Mouse (Mus musculus) CH12.LX (cell line): ENCODE results near the gene Pbx1. TPM values are rescaled to one million over a fixed set of nuclear protein-coding genes. Genes with fewer than 3 reads are reported as not detected.

ENCODE experiments used
- DNase-seq: peaks from one replicate; pipeline ENCODE4 v3.0.0-alpha.2; 2013; ENCODE audit errors: extremely low read depth
- H3K27ac ChIP-seq: 2 replicates; pipeline ENCODE4 v1.5.1; 2012; ENCODE audit warnings: low read depth, mild to moderate bottlenecking, control low read depth, moderate library complexity; ENCODE audit not compliant: insufficient read depth
- H3K27me3 ChIP-seq: replicated peaks from 2 replicates; pipeline ENCODE3; 2012; ENCODE audit warnings: inconsistent platforms
- H3K36me3 ChIP-seq, 2 experiments: replicated peaks in 1 of 2; 2 replicates each; pipeline versions ENCODE3 to v1.6.1; 2012; ENCODE audit warnings: inconsistent platforms in 1 of 2, low read length in 1 of 2, mild to moderate bottlenecking in 1 of 2, mixed read lengths in 1 of 2, moderate library complexity in 1 of 2; ENCODE audit not compliant: control insufficient read depth in 1 of 2, insufficient read depth in 1 of 2
- H3K4me1 ChIP-seq, 2 experiments: 2 replicates each; pipeline ENCODE4 v1.6.1; 2012; ENCODE audit warnings: inconsistent platforms in 1 of 2, moderate library complexity in 1 of 2; ENCODE audit not compliant: insufficient read depth in 2 of 2, control insufficient read depth in 1 of 2
- H3K4me2 ChIP-seq: 2 replicates; pipeline ENCODE4 v1.6.1; 2012; ENCODE audit warnings: low read depth, mild to moderate bottlenecking, control low read depth; ENCODE audit not compliant: poor library complexity, insufficient read depth, severe bottlenecking
- H3K4me3 ChIP-seq, 3 experiments: fragments of 150-350 bp in 1 of 3; sonication (generic) in 1 of 3; replicated peaks in 1 of 3; 2 replicates each; pipeline versions ENCODE3 to v1.5.1; 2011 to 2012; ENCODE audit warnings: low read depth in 2 of 3, low read length in 2 of 3, mild to moderate bottlenecking in 2 of 3, moderate library complexity in 2 of 3, control low read depth in 1 of 3, improper control_type of control experiment in 1 of 3, inconsistent platforms in 1 of 3, mixed read lengths in 1 of 3; ENCODE audit not compliant: poor library complexity in 1 of 3
- H3K79me2 ChIP-seq: replicated peaks from 2 replicates; pipeline ENCODE4 v1.6.1; 2012; ENCODE audit warnings: mild to moderate bottlenecking, moderate library complexity; ENCODE audit not compliant: control insufficient read depth, poor library complexity, insufficient read depth, severe bottlenecking; ENCODE audit errors: extremely low read depth
- H3K9ac ChIP-seq: 2 replicates; pipeline ENCODE4 v1.6.1; 2012; ENCODE audit warnings: low read depth, mild to moderate bottlenecking, control low read depth, moderate library complexity; ENCODE audit not compliant: insufficient read depth
- H3K9me3 ChIP-seq: replicated peaks from 2 replicates; pipeline ENCODE3; 2012; ENCODE audit warnings: low read length, inconsistent platforms, mixed read lengths
- BHLHE40 ChIP-seq: IDR thresholded peaks from 2 replicates; pipeline ENCODE4 v1.6.1; 2011; ENCODE audit warnings: mild to moderate bottlenecking, low read depth, low read length, improper control_type of control experiment
- CHD2 ChIP-seq: IDR thresholded peaks from 2 replicates; pipeline ENCODE4 v1.6.1; 2011; ENCODE audit warnings: low read length, improper control_type of control experiment
- E2F4 ChIP-seq: IDR thresholded peaks from 2 replicates; pipeline ENCODE4 v1.6.1; 2011; ENCODE audit warnings: low read depth, low read length, improper control_type of control experiment; ENCODE audit not compliant: insufficient replicate concordance
- ELF1 ChIP-seq: IDR thresholded peaks from 2 replicates; pipeline ENCODE4 v1.6.1; 2014; ENCODE audit warnings: low read depth, mild to moderate bottlenecking, inconsistent platforms, low read length, improper control_type of control experiment
- ETS1 ChIP-seq: conservative IDR thresholded peaks from 2 replicates; pipeline ENCODE4 v1.6.1; 2012; ENCODE audit warnings: low read depth, mild to moderate bottlenecking, inconsistent platforms, low read length, improper control_type of control experiment, moderate library complexity
- GABPA ChIP-seq: IDR thresholded peaks from 2 replicates; pipeline ENCODE4 v1.6.1; 2012; ENCODE audit warnings: low read depth, low read length, improper control_type of control experiment, inconsistent platforms; ENCODE audit not compliant: insufficient replicate concordance
- HCFC1 ChIP-seq: IDR thresholded peaks from 2 replicates; pipeline ENCODE4 v1.6.1; 2012; ENCODE audit warnings: low read depth, mild to moderate bottlenecking, inconsistent platforms, low read length, improper control_type of control experiment
- IRF4 ChIP-seq: IDR thresholded peaks from 2 replicates; pipeline ENCODE4 v1.6.1; 2014; ENCODE audit warnings: low read depth, mild to moderate bottlenecking, inconsistent platforms, low read length, improper control_type of control experiment
- JUN ChIP-seq: IDR thresholded peaks from 2 replicates; pipeline ENCODE4 v1.6.1; 2011; ENCODE audit warnings: low read depth, mild to moderate bottlenecking, low read length, improper control_type of control experiment, moderate library complexity; ENCODE audit not compliant: insufficient read depth
- JUND ChIP-seq: conservative IDR thresholded peaks from 2 replicates; pipeline ENCODE4 v1.6.1; 2011; ENCODE audit warnings: low read depth, low read length, improper control_type of control experiment
- KAT2A ChIP-seq: IDR thresholded peaks from 2 replicates; pipeline ENCODE4 v1.6.1; 2012; ENCODE audit warnings: low read length, improper control_type of control experiment, inconsistent platforms; ENCODE audit not compliant: insufficient replicate concordance
- MAZ ChIP-seq: IDR thresholded peaks from 2 replicates; pipeline ENCODE4 v1.6.1; 2012; ENCODE audit warnings: low read depth, mild to moderate bottlenecking, inconsistent platforms, low read length, improper control_type of control experiment, moderate library complexity
- MEF2A ChIP-seq: IDR thresholded peaks from 2 replicates; pipeline ENCODE4 v1.6.1; 2014; ENCODE audit warnings: low read depth, mild to moderate bottlenecking, inconsistent platforms, low read length, improper control_type of control experiment, borderline replicate concordance
- MXI1 ChIP-seq: IDR thresholded peaks from 2 replicates; pipeline ENCODE4 v1.6.1; 2011; ENCODE audit warnings: mild to moderate bottlenecking, low read depth, low read length, improper control_type of control experiment
- MYC ChIP-seq: IDR thresholded peaks from 2 replicates; pipeline ENCODE4 v1.6.1; 2011; ENCODE audit warnings: low read depth, mild to moderate bottlenecking, improper control_type of control experiment, low read length
- NELFE ChIP-seq: IDR thresholded peaks from 2 replicates; pipeline ENCODE4 v1.6.1; 2011; ENCODE audit warnings: low read depth, low read length, improper control_type of control experiment
- NRF1 ChIP-seq: IDR thresholded peaks from 2 replicates; pipeline ENCODE4 v1.6.1; 2014; ENCODE audit warnings: low read depth, mild to moderate bottlenecking, inconsistent platforms, low read length, improper control_type of control experiment, moderate library complexity
- PAX5 ChIP-seq: IDR thresholded peaks from 2 replicates; pipeline ENCODE4 v1.6.1; 2012; ENCODE audit warnings: low read length, inconsistent platforms, mixed read lengths
- POLR2A ChIP-seq: IDR thresholded peaks from 2 replicates; pipeline ENCODE4 v1.6.1; 2011; ENCODE audit warnings: low read depth, mild to moderate bottlenecking, improper control_type of control experiment, low read length
- POLR2AphosphoS2 ChIP-seq: IDR thresholded peaks from 2 replicates; pipeline ENCODE4 v1.6.1; 2011; ENCODE audit warnings: low read depth, low read length, improper control_type of control experiment
- RCOR1 ChIP-seq: conservative IDR thresholded peaks from 2 replicates; pipeline ENCODE4 v1.6.1; 2012; ENCODE audit warnings: low read depth, mild to moderate bottlenecking, inconsistent platforms, low read length, improper control_type of control experiment
- SIN3A ChIP-seq: IDR thresholded peaks from 2 replicates; pipeline ENCODE4 v1.6.1; 2012; ENCODE audit warnings: low read length, improper control_type of control experiment, inconsistent platforms
- TCF12 ChIP-seq: IDR thresholded peaks from 2 replicates; pipeline ENCODE4 v1.6.1; 2014; ENCODE audit warnings: low read depth, mild to moderate bottlenecking, inconsistent platforms, low read length, improper control_type of control experiment
- UBTF ChIP-seq: IDR thresholded peaks from 2 replicates; pipeline ENCODE4 v1.6.1; 2012; ENCODE audit warnings: low read depth, mild to moderate bottlenecking, inconsistent platforms, low read length, improper control_type of control experiment, moderate library complexity
- USF1 ChIP-seq: IDR thresholded peaks from 2 replicates; pipeline ENCODE4 v1.6.1; 2014; ENCODE audit warnings: low read depth, mild to moderate bottlenecking, inconsistent platforms, low read length, improper control_type of control experiment
- USF2 ChIP-seq: conservative IDR thresholded peaks from 2 replicates; pipeline ENCODE4 v1.6.1; 2011; ENCODE audit warnings: low read depth, low read length, improper control_type of control experiment
- ZNF384 ChIP-seq: IDR thresholded peaks from 2 replicates; pipeline ENCODE4 v1.6.1; 2012; ENCODE audit warnings: low read depth, low read length, improper control_type of control experiment, inconsistent platforms
- dilution Hi-C: fragments of 300-500 bp; cut with MboI; formaldehyde crosslinking; loops from 2 replicates; pipeline ENCODE4 v1.14.3; 2020; ENCODE audit warnings: low sequenced_read_pairs; ENCODE audit not compliant: extremely low pct_unique_long_range_greater_than_20kb, extremely low pct_ligation_motif_present
- in situ Hi-C: fragments of 300-500 bp; cut with MboI; formaldehyde crosslinking; loops from 3 replicates; pipeline ENCODE4 v1.14.3; 2019; ENCODE audit warnings: low sequenced_read_pairs, low pct_ligation_motif_present, low pct_unique_long_range_greater_than_20kb, mixed read lengths
- polyA plus RNA-seq: library from polyadenylated mRNA; unstranded; fragments of >175 nt; gene quantifications from 2 replicates; pipeline ENCODE4 v1.2.1, GENCODE M21; 2012; ENCODE audit warnings: low read depth; ENCODE audit not compliant: insufficient read length
- total RNA-seq, 2 experiments: library from RNA; depleted of rRNA; stranded (reverse); fragments of 300-350 nt in 1 of 2; fragments of >200 nt in 1 of 2; gene quantifications; 2 replicates each; pipeline ENCODE4 v1.2.3; 2012 to 2014

Gene Pbx1
- total and polyA plus RNA-seq, 3 experiments = not detected

GRCm38 (mm10) chr1:168344262-168344661 lies 87.8 kb downstream of the Pbx1 start:
- TF ChIP-seq NELFE = no peak
- TF ChIP-seq PAX5 = no peak
- TF ChIP-seq CHD2 = no peak
- no peak for TF ChIP-seq SIN3A
- TF ChIP-seq UBTF = no peak
- TF ChIP-seq MEF2A = no peak
- no peak for TF ChIP-seq IRF4
- TF ChIP-seq ELF1 = no peak
- TF ChIP-seq USF1 = no peak
- TF ChIP-seq HCFC1 = no peak
- no peak for TF ChIP-seq JUND
- no peak for TF ChIP-seq MYC
- no peak for TF ChIP-seq NRF1
- no peak for TF ChIP-seq TCF12
- TF ChIP-seq JUN = no peak
- TF ChIP-seq GABPA = no peak
- no peak for TF ChIP-seq ETS1
- TF ChIP-seq MXI1 = no peak
- TF ChIP-seq ZNF384 = no peak
- TF ChIP-seq, all 38 proteins: peak for 0
- Histone ChIP-seq H3K9me3 (peaks cover 73% of the 10 kb centered on the region), H3K4me2 (no peak overlapping the region), H3K9ac (no peak overlapping the region), H3K27ac (no peak overlapping the region), H3K4me1 (no peaks in the 10 kb centered on the region), H3K27me3 (no peaks in the 10 kb centered on the region), H3K79me2 (no peaks in the 10 kb centered on the region), H3K36me3 (no peaks in the 10 kb centered on the region), H3K4me3 (no peak overlapping the region)
- no peak for DNase-seq
- dilution Hi-C loops = no loop called here
- in situ Hi-C loops = no loop called here

- H3K4me3 ChIP-seq = no peak overlapping the region
- H3K27me3 ChIP-seq = no peaks in the 10 kb centered on the region
- no peaks in the 10 kb centered on the region for H3K36me3 ChIP-seq
- TF ChIP-seq BHLHE40 (no peak), USF2 (no peak), E2F4 (no peak), JUN (no peak), CHD2 (no peak), SIN3A (no peak), NELFE (no peak), PAX5 (no peak), TCF12 (no peak), JUND (no peak), ELF1 (no peak), POLR2AphosphoS2 (no peak), KAT2A (no peak), ZNF384 (no peak), MYC (no peak), MAZ (no peak), RCOR1 (no peak), IRF4 (no peak), MXI1 (no peak), POLR2A (no peak)
- H3K9ac ChIP-seq = no peak overlapping the region
- in situ Hi-C loops (no loop called here), dilution Hi-C loops (no loop called here)
- H3K4me2 ChIP-seq = no peak overlapping the region
- no peak for DNase-seq
- H3K27ac ChIP-seq = no peak overlapping the region
- H3K9me3 ChIP-seq = peaks cover 72% of the 10 kb centered on the region
- H3K4me1 ChIP-seq = no peaks in the 10 kb centered on the region
- no peaks in the 10 kb centered on the region for H3K79me2 ChIP-seq
Observed at GRCm38 (mm10) chr1:168342269-168342668, 89.8 kb downstream of the Pbx1 start.
